Mouse (Mus musculus) embryo, embryonic 9.5 days (tissue): Measurements from ENCODE around the gene Nell2.
"Not testable (repeated sequence)": the region's sequence is repeated elsewhere in the genome, so short reads cannot be mapped to it uniquely, and the experiment has no call there.

ENCODE experiments used
- DNase-seq: peaks from one replicate; pipeline ENCODE4 v3.0.0-alpha.2; 2017; ENCODE audit errors: extremely low spot score

The Nell2 gene

GRCm38 (mm10) chr15:95241161-95241560 is 287.2 kb downstream of the Nell2 start:
- no peak for DNase-seq

- not testable (repeated sequence) for DNase-seq
Measured at GRCm38 (mm10) chr15:95237021-95237420, 291.3 kb downstream of the Nell2 start.

- DNase-seq, result no peak
Measured at GRCm38 (mm10) chr15:95236509-95236908, 291.9 kb downstream of the Nell2 start.

GRCm38 (mm10) chr15:95231171-95231570 is 297.2 kb downstream of the Nell2 start:
- DNase-seq, result no peak

GRCm38 (mm10) chr15:95216640-95217365 is 311.6 kb downstream of the Nell2 start:
- no peak for DNase-seq

- no peak for DNase-seq
Measured at GRCm38 (mm10) chr15:95210551-95210950, 317.8 kb downstream of the Nell2 start.

- no peak for DNase-seq
Measured at GRCm38 (mm10) chr15:95209186-95209585, 319.2 kb downstream of the Nell2 start.

- DNase-seq, result no peak
Measured at GRCm38 (mm10) chr15:95193661-95194280, 334.6 kb downstream of the Nell2 start.

- DNase-seq, result no peak
Measured at GRCm38 (mm10) chr15:95192951-95193350, 335.4 kb downstream of the Nell2 start.

GRCm38 (mm10) chr15:95186226-95186625 is 342.1 kb downstream of the Nell2 start:
- DNase-seq, result no peak

GRCm38 (mm10) chr15:95185419-95185818 is 342.9 kb downstream of the Nell2 start:
- no peak for DNase-seq

- no peak for DNase-seq
Measured at GRCm38 (mm10) chr15:95183450-95183849, 344.9 kb downstream of the Nell2 start.

- DNase-seq, result peak; percentile 5
Measured at GRCm38 (mm10) chr15:95156828-95157227, 371.5 kb downstream of the Nell2 start.

- no peak for DNase-seq
Measured at GRCm38 (mm10) chr15:95145118-95145517, 383.2 kb downstream of the Nell2 start.

GRCm38 (mm10) chr15:95144131-95144530 is 384.2 kb downstream of the Nell2 start:
- DNase-seq, result no peak

- no peak for DNase-seq
Measured at GRCm38 (mm10) chr15:95138709-95139409, 389.5 kb downstream of the Nell2 start.

- DNase-seq, result no peak
Measured at GRCm38 (mm10) chr15:95137018-95137810, 391.1 kb downstream of the Nell2 start.

- no peak for DNase-seq
Measured at GRCm38 (mm10) chr15:95135926-95136609, 392.3 kb downstream of the Nell2 start.

- no peak for DNase-seq
Measured at GRCm38 (mm10) chr15:95131401-95131800, 397.0 kb downstream of the Nell2 start.

GRCm38 (mm10) chr15:95108626-95109025 is 419.7 kb downstream of the Nell2 start:
- no peak for DNase-seq

- no peak for DNase-seq
Measured at GRCm38 (mm10) chr15:95107246-95107809, 421.0 kb downstream of the Nell2 start.
